Mouse (Mus musculus) left cerebral cortex, postnatal 14 days (tissue): ENCODE results near the gene Fyb. TPM values are rescaled to one million over a fixed set of nuclear protein-coding genes. Genes with fewer than 3 reads are reported as not detected.

Experiments used
- DNase-seq, 2 experiments: peaks; one replicate each; pipeline ENCODE4 v3.0.0; 2021 to 2022; ENCODE audit warnings: low spot score in 2 of 2, mixed read lengths in 1 of 2
- intact Hi-C: fragments of 180-260 bp; cut with DNase I; formaldehyde crosslinking; loops from one replicate; pipeline ENCODE4 v1.15.1; 2025
- total RNA-seq, 2 experiments: library from RNA; stranded (reverse); gene quantifications; 2 replicates each; pipeline ENCODE4 v1.2.3; 2021

Fyb gene
- total RNA-seq, 2 experiments from 2014 or later, result 11.5 to 13.1 TPM

GRCm38 (mm10) chr15:6588192-6588591, 65.5 kb downstream of the Fyb start:
- DNase-seq, result no peak
- intact Hi-C loops, result no loop called here

GRCm38 (mm10) chr15:6590846-6591451, 68.3 kb downstream of the Fyb start:
- no peak for DNase-seq
- intact Hi-C loops, result no loop called here

GRCm38 (mm10) chr15:6591527-6591926, 68.9 kb downstream of the Fyb start:
- intact Hi-C loops, result no loop called here
- no peak for DNase-seq

- no peak for DNase-seq
- intact Hi-C loops, result no loop called here
These were observed 70.1 kb downstream of the Fyb start for GRCm38 (mm10) chr15:6592561-6593253.

GRCm38 (mm10) chr15:6593254-6593623, 70.6 kb downstream of the Fyb start:
- intact Hi-C loops, result no loop called here

GRCm38 (mm10) chr15:6598626-6599025, 76.0 kb downstream of the Fyb start:
- intact Hi-C loops, result no loop called here
- DNase-seq, result no peak

More at GRCm38 (mm10) chr15:6593254-6593623, 70.6 kb downstream of the Fyb start:
- DNase-seq, result no peak

- intact Hi-C loops, result no loop called here
- DNase-seq, result no peak
These were observed 77.7 kb downstream of the Fyb start for GRCm38 (mm10) chr15:6600314-6600713.

GRCm38 (mm10) chr15:6601330-6601729, 78.7 kb downstream of the Fyb start:
- intact Hi-C loops, result no loop called here
- DNase-seq, result no peak

GRCm38 (mm10) chr15:6602003-6602402, 79.3 kb downstream of the Fyb start:
- no peak for DNase-seq
- intact Hi-C loops, result no loop called here

- intact Hi-C loops, result no loop called here
- DNase-seq, result no peak
These were observed 88.0 kb downstream of the Fyb start for GRCm38 (mm10) chr15:6610703-6611102.

GRCm38 (mm10) chr15:6612835-6613234, 90.2 kb downstream of the Fyb start:
- intact Hi-C loops, result no loop called here

GRCm38 (mm10) chr15:6616382-6617149, 93.9 kb downstream of the Fyb start:
- intact Hi-C loops, result no loop called here
- DNase-seq, result no peak

More at GRCm38 (mm10) chr15:6612835-6613234, 90.2 kb downstream of the Fyb start:
- DNase-seq, result no peak

GRCm38 (mm10) chr15:6619558-6620316, 97.1 kb downstream of the Fyb start:
- no peak for DNase-seq
- intact Hi-C loops, result no loop called here

- DNase-seq, result peak; percentile 82 to 85
- intact Hi-C loops, result loop anchor here (2.0 kb wide), 1 partner anchor 384 kb away; no protein-coding TSS in a partner anchor
These were observed 99.9 kb downstream of the Fyb start for GRCm38 (mm10) chr15:6622512-6622911.

- intact Hi-C loops, result loop anchor here (2.0 kb wide), 1 partner anchor 385 kb away; no protein-coding TSS in a partner anchor
- no peak for DNase-seq
These were observed 101.0 kb downstream of the Fyb start for GRCm38 (mm10) chr15:6623529-6624228.

GRCm38 (mm10) chr15:6624365-6625182, 101.9 kb downstream of the Fyb start:
- intact Hi-C loops, result no loop called here
- peak; percentile 38 to 74 for DNase-seq

GRCm38 (mm10) chr15:6625607-6626033, 103.0 kb downstream of the Fyb start:
- intact Hi-C loops, result no loop called here

GRCm38 (mm10) chr15:6626123-6626522, 103.5 kb downstream of the Fyb start:
- intact Hi-C loops, result no loop called here
- no peak for DNase-seq

More at GRCm38 (mm10) chr15:6625607-6626033, 103.0 kb downstream of the Fyb start:
- peak; percentile 66 to 79 for DNase-seq
